Mouse (Mus musculus): ENCODE measurements around the gene Clic5. TPM values are rescaled to one million over a fixed set of nuclear protein-coding genes. Genes with fewer than 3 reads are reported as not detected.

The Clic5 gene
- polyA plus RNA-seq (2014; fragmentation: Nextera tagmentation; extraction: Ambion mirVana): 5.8 and 7.4 TPM in 2 replicates

DNA sequence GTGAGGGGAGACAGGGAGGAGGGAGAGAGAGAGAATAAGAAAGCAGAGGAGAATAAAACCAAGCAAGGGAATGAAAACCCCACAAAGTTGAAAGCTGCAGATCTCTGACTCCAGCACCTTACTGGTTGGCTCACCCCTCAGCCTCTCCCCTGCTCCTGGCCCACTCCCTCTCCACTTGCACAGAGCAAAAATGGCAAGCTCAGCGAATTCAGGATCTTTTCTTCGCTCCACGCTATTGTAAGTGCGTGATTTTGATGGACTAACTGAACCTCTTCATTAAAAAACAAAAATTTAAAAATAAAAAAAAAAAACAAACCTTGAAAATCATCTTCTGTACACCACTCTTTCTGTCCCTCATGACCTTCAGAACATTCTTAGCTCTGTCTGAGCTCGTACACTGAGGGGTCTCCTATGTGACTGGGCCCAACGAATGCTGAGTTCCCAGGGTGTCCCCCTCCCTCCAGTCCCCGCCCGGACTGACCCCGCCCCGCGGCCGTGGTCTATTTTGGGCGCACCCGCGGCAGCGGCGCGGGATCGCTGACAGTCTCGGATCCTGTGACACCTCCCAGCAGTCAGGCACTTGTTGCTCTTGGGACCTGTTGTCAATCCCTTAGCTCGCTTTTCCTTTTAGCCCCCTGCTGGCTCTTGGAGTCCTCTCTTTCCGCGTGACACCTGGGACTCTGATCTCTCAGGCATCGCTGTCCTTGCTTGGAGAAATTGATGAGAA is at the start of gene Clic5:
Gene Clic5, plus strand, starts transcription at position 543 of the 727 bp plus-strand sequence.
- WGBS (ENCODE audit: insufficient replicate concordance): 3% methylated on average over 24 of the region's 24 CpGs
- Histone ChIP-seq H3K36me3 (ENCODE audit: control insufficient read depth, insufficient read depth, low read length) (no peaks in the 10 kb centered on the region), H3K4me3 (ENCODE audit: low read depth, low read length) (peak within 1 kb of the TSS; percentile 59), H3K9me3 (replicated peaks; ENCODE audit: control insufficient read depth, low read length) (no peaks in the 10 kb centered on the region; the same call in 1 of the 2 replicates), H3K4me2 (peak within 1 kb of the TSS; percentile 81), H3K27ac (ENCODE audit: low read depth, low read length) (peak within 1 kb of the TSS; percentile 66; the same call in 1 of the 2 replicates), H3K4me1 (ENCODE audit: control insufficient read depth, insufficient read depth, low read length) (peaks cover 9% of the 10 kb centered on the region), H3K9ac (ENCODE audit: low read depth, low read length) (peak within 1 kb of the TSS; percentile 80), H3K27me3 (ENCODE audit: control insufficient read depth, insufficient read depth, low read length) (peaks cover 12% of the 10 kb centered on the region; the same call in 1 of the 2 replicates)
- peak; percentile 86 for ATAC-seq (replicated peaks; ENCODE audit: insufficient number of reproducible peaks, low FRiP score, low TSS enrichment)

DNA sequence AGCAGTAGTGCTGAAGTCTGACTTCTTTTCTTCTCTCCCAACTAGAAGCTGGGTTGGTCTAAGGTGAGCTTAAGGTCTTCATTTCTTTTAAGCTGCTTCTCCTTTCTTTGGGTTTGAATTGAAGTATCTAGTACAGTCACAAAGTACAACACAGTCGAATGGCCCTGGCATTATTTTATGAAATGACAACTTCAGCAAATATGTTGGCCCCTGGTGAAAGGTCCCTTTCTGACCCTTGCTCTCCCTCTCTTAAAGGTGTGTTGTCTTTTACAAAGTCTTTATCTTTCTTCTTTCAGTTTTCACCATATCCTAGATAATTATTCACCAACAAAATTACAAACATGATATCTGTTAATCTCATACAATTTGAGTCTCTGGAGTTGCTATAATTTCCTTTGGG is 42.6 kb upstream of the Clic5 start:
- Histone ChIP-seq H3K27me3 (ENCODE audit: control insufficient read depth, insufficient read depth, low read length) (no peaks in the 10 kb centered on the region), H3K9me3 (replicated peaks; ENCODE audit: control insufficient read depth, low read length) (no peaks in the 10 kb centered on the region), H3K27ac (ENCODE audit: low read depth, low read length) (no peak overlapping the region), H3K4me3 (ENCODE audit: low read depth, low read length) (no peak overlapping the region), H3K4me2 (no peak overlapping the region), H3K4me1 (ENCODE audit: control insufficient read depth, insufficient read depth, low read length) (no peaks in the 10 kb centered on the region), H3K36me3 (ENCODE audit: control insufficient read depth, insufficient read depth, low read length) (no peaks in the 10 kb centered on the region), H3K9ac (ENCODE audit: low read depth, low read length) (no peak overlapping the region)
- no peak for ATAC-seq (replicated peaks; ENCODE audit: insufficient number of reproducible peaks, low FRiP score, low TSS enrichment)
- 73% methylated on average over 1 of the region's 1 CpGs for WGBS (ENCODE audit: insufficient replicate concordance)

DNA sequence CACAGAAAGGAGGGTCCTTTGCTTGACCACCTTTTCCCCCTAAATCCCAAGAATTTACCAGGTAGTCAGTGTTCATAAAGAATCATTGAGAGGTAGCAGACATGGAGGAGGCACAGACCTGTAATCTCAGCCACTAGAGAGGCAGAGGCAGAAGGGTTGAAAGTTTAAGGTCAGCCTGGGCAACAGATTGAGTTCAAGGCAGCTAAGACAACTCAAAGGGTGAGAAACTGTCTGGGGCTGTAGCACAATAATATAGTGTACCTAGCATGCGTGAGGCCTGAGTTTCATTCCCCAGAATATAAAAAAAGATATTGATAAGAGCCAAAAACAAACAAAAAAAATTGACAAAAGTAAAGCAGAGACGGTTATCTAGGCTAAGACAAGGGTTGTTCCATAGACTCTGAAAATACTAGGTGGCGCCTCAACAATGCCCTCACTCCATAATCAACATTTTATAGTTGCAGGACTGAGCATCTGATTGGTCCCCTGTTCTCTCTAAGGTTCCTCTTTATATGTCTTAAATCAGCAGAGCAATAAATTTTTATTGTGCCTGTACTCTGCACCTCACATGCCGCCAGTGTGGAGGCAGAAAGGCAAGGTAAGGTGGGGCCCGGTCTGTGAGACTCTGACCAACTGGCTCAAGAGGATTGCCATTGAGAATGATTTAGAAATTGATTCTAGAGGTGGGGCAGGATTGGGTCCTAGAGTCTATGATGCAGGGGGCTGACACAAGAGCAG is 40.1 kb upstream of the Clic5 start:
- no peak overlapping the region for H3K4me3 ChIP-seq (ENCODE audit: low read depth, low read length)
- 82% methylated on average over 5 of the region's 5 CpGs for WGBS (ENCODE audit: insufficient replicate concordance)

DNA sequence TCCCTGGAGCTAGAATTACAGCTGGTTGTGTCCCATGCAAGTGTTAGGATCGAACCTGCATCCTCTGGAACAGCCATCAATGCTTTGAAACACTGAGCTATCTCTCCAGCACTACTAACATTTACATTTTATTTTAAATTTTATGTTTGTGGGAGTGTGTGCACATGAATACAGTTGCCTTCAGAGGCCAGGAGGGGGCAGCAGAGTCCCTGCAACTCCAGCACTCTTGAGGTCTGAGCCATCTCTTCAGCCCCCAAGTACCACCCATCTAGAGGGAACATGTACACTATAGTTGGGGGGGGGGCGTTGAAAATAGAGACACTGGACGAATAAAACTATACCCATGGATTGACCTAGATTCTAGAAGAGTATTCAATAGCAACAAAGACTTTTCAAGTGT is 37.3 kb upstream of the Clic5 start:
- H3K9ac ChIP-seq (ENCODE audit: low read depth, low read length): no peak overlapping the region
- 66% methylated on average over 3 of the region's 3 CpGs for WGBS (ENCODE audit: insufficient replicate concordance)
- H3K4me3 ChIP-seq (ENCODE audit: low read depth, low read length): no peak overlapping the region
- H3K27me3 ChIP-seq (ENCODE audit: control insufficient read depth, insufficient read depth, low read length): no peaks in the 10 kb centered on the region
- H3K36me3 ChIP-seq (ENCODE audit: control insufficient read depth, insufficient read depth, low read length): no peaks in the 10 kb centered on the region
- H3K4me2 ChIP-seq: no peak overlapping the region
- no peaks in the 10 kb centered on the region; the same call in 1 of the 2 replicates for H3K4me1 ChIP-seq (ENCODE audit: control insufficient read depth, insufficient read depth, low read length)
- H3K9me3 ChIP-seq (replicated peaks; ENCODE audit: control insufficient read depth, low read length): no peaks in the 10 kb centered on the region
- no peak overlapping the region for H3K27ac ChIP-seq (ENCODE audit: low read depth, low read length)
- ATAC-seq (replicated peaks; ENCODE audit: insufficient number of reproducible peaks, low FRiP score, low TSS enrichment): no peak

More for the DNA sequence above, 40.1 kb upstream of the Clic5 start:
- H3K4me1 ChIP-seq (ENCODE audit: control insufficient read depth, insufficient read depth, low read length): no peaks in the 10 kb centered on the region; the same call in 1 of the 2 replicates
- no peaks in the 10 kb centered on the region for H3K9me3 ChIP-seq (replicated peaks; ENCODE audit: control insufficient read depth, low read length)
- H3K27me3 ChIP-seq (ENCODE audit: control insufficient read depth, insufficient read depth, low read length): no peaks in the 10 kb centered on the region
- H3K4me2 ChIP-seq: no peak overlapping the region
- ATAC-seq (replicated peaks; ENCODE audit: insufficient number of reproducible peaks, low FRiP score, low TSS enrichment): no peak
- H3K9ac ChIP-seq (ENCODE audit: low read depth, low read length): no peak overlapping the region
- H3K36me3 ChIP-seq (ENCODE audit: control insufficient read depth, insufficient read depth, low read length): no peaks in the 10 kb centered on the region
- H3K27ac ChIP-seq (ENCODE audit: low read depth, low read length): no peak overlapping the region

DNA sequence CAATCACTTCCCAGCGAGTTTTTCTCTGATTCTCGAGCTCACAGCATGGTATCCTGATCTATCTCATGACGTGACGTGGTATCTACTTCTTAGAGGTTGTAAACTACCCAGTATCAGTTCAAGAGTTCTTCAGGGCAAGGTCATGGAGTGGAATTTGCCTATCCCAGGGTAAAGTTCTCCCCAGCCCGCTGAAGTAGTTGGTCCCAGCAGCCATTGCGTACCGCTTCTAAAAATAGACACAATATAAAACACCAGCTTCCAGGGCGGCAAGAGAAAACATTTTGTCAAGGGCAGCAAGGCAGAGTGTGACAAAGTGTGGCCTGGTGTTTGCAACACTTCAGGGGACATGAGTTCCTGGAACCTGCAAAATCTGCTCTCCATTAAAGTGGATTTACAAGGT is 36.5 kb upstream of the Clic5 start:
- H3K4me3 ChIP-seq (ENCODE audit: low read depth, low read length): no peak overlapping the region
- no peak overlapping the region for H3K4me2 ChIP-seq
- no peaks in the 10 kb centered on the region for H3K36me3 ChIP-seq (ENCODE audit: control insufficient read depth, insufficient read depth, low read length)
- 0 out of 2 replicates have a peak, but pooled peaks have one; percentile 14 for ATAC-seq (replicated peaks; ENCODE audit: insufficient number of reproducible peaks, low FRiP score, low TSS enrichment)
- WGBS (ENCODE audit: insufficient replicate concordance): 45% methylated on average over 8 of the region's 8 CpGs
- no peaks in the 10 kb centered on the region; the same call in 1 of the 2 replicates for H3K4me1 ChIP-seq (ENCODE audit: control insufficient read depth, insufficient read depth, low read length)
- H3K9me3 ChIP-seq (replicated peaks; ENCODE audit: control insufficient read depth, low read length): no peaks in the 10 kb centered on the region
- H3K9ac ChIP-seq (ENCODE audit: low read depth, low read length): no peak overlapping the region
- peak overlapping the region; percentile 76 for H3K27ac ChIP-seq (ENCODE audit: low read depth, low read length)
- H3K27me3 ChIP-seq (ENCODE audit: control insufficient read depth, insufficient read depth, low read length): no peaks in the 10 kb centered on the region

DNA sequence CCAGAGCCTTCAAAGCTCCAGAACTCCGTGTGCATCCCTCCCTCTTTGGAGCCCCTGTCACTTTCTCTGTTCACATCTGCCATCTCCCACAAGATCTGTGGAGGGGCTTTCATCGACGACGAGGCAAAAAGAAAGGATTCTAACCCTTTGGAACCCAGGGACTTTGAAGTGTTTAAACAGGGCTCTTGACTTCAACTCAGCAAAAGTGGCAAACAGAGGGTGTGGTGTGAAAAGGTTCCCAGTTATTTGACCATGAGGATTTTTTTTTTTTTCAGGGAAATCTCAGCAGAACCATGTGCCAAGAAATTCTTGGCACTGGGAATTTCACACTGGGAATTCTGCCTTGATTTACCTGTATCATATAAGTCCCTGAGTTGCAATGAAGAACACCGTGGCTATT is 34.5 kb upstream of the Clic5 start:
- 37% methylated on average over 5 of the region's 5 CpGs for WGBS (ENCODE audit: insufficient replicate concordance)
- Histone ChIP-seq H3K27ac (ENCODE audit: low read depth, low read length) (no peak overlapping the region), H3K4me3 (ENCODE audit: low read depth, low read length) (no peak overlapping the region), H3K4me2 (no peak overlapping the region), H3K9ac (ENCODE audit: low read depth, low read length) (no peak overlapping the region), H3K27me3 (ENCODE audit: control insufficient read depth, insufficient read depth, low read length) (no peaks in the 10 kb centered on the region), H3K4me1 (ENCODE audit: control insufficient read depth, insufficient read depth, low read length) (no peaks in the 10 kb centered on the region; the same call in 1 of the 2 replicates), H3K36me3 (ENCODE audit: control insufficient read depth, insufficient read depth, low read length) (no peaks in the 10 kb centered on the region), H3K9me3 (replicated peaks; ENCODE audit: control insufficient read depth, low read length) (no peaks in the 10 kb centered on the region)
- no peak for ATAC-seq (replicated peaks; ENCODE audit: insufficient number of reproducible peaks, low FRiP score, low TSS enrichment)

DNA sequence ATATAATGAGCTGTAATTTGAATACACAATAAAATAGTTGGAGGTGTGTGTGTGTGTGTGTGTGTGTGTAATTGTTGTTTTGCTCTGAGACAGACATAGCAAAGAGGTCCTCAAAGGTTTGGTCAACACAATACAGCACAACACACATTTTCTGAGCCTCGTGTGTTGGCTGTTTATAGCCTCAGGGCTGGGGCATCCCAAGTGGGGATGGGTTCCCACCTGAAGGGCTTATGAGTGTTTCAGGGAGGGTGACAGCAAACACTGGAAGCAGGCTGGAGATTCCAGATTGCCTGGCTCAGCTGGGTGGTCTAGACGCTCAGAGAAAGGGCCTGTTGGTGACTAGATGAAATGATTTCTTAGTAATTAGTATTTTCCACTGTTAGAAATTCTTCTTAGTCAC is 33.2 kb upstream of the Clic5 start:
- no peak overlapping the region for H3K4me3 ChIP-seq (ENCODE audit: low read depth, low read length)
- no peaks in the 10 kb centered on the region for H3K9me3 ChIP-seq (replicated peaks; ENCODE audit: control insufficient read depth, low read length)
- 65% methylated on average over 2 of the region's 2 CpGs for WGBS (ENCODE audit: insufficient replicate concordance)
- H3K27ac ChIP-seq (ENCODE audit: low read depth, low read length): no peak overlapping the region
- ATAC-seq (replicated peaks; ENCODE audit: insufficient number of reproducible peaks, low FRiP score, low TSS enrichment): no peak
- no peak overlapping the region for H3K4me2 ChIP-seq
- H3K4me1 ChIP-seq (ENCODE audit: control insufficient read depth, insufficient read depth, low read length): no peaks in the 10 kb centered on the region; the same call in 1 of the 2 replicates
- H3K9ac ChIP-seq (ENCODE audit: low read depth, low read length): no peak overlapping the region
- no peaks in the 10 kb centered on the region for H3K36me3 ChIP-seq (ENCODE audit: control insufficient read depth, insufficient read depth, low read length)
- no peaks in the 10 kb centered on the region for H3K27me3 ChIP-seq (ENCODE audit: control insufficient read depth, insufficient read depth, low read length)

DNA sequence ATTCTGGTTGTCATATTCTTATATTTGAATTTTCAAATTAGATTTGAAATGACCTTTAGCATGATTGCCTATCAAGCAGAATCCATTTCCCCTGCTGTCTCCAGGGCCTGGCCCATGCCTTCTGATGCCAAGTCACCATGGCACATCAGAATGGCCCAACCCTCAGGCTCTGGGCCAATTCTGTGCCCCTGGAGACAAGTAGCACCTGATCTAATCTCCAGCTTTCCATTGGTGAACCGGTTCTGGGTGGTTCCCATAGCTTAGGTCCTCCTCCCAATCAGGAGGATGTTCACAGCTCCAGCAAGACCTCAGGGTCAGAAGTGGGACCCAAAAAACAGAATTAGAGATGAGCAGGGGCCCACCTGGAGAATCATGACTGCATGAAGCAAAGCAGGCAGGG is 30.2 kb upstream of the Clic5 start:
- no peak overlapping the region for H3K9ac ChIP-seq (ENCODE audit: low read depth, low read length)
- 50% methylated on average over 1 of the region's 1 CpGs for whole genome bisulfite sequencing (ENCODE audit: insufficient replicate concordance)

More for the DNA sequence above, 30.2 kb upstream of the Clic5 start:
- Histone ChIP-seq H3K27me3 (ENCODE audit: control insufficient read depth, insufficient read depth, low read length) (no peaks in the 10 kb centered on the region), H3K36me3 (ENCODE audit: control insufficient read depth, insufficient read depth, low read length) (no peaks in the 10 kb centered on the region), H3K4me3 (ENCODE audit: low read depth, low read length) (no peak overlapping the region), H3K4me1 (ENCODE audit: control insufficient read depth, insufficient read depth, low read length) (0 out of 2 replicates have a peak, but pooled peaks cover 3% of the 10 kb centered on the region), H3K9me3 (replicated peaks; ENCODE audit: control insufficient read depth, low read length) (no peaks in the 10 kb centered on the region), H3K27ac (ENCODE audit: low read depth, low read length) (no peak overlapping the region), H3K4me2 (no peak overlapping the region)
- ATAC-seq (replicated peaks; ENCODE audit: insufficient number of reproducible peaks, low FRiP score, low TSS enrichment): no peak

Measured in heart, embryonic 11.5 days (tissue).